Mouse (Mus musculus) cerebellum, adult 2 months (tissue): ENCODE measurements around the gene Ubqln4. TPM values are rescaled to one million over a fixed set of nuclear protein-coding genes. Genes with fewer than 3 reads are reported as not detected.

Source experiments
- DNase-seq, 2 experiments: peaks; one replicate each; pipeline ENCODE4 v3.0.0; 2021
- H3K27ac ChIP-seq: fragments of 200-500 bp; 2 replicates; pipeline ENCODE4 v1.5.1; 2012; ENCODE audit warnings: low read length, control low read depth, inconsistent platforms; ENCODE audit not compliant: insufficient read depth
- H3K27me3 ChIP-seq: fragments of 200-500 bp; 2 replicates; pipeline ENCODE4 v1.6.1; 2012; ENCODE audit warnings: inconsistent platforms, mild to moderate bottlenecking, low read length, moderate library complexity; ENCODE audit not compliant: control insufficient read depth, insufficient read depth
- H3K4me1 ChIP-seq: fragments of 200-500 bp; 2 replicates; pipeline ENCODE4 v1.6.1; 2011; ENCODE audit warnings: low read length; ENCODE audit not compliant: control insufficient read depth, insufficient read depth
- H3K4me3 ChIP-seq: fragments of 200-500 bp; replicated peaks from 2 replicates; pipeline ENCODE3; 2011; ENCODE audit warnings: mild to moderate bottlenecking, low read depth, low read length, control low read depth; ENCODE audit not compliant: insufficient read depth
- CTCF ChIP-seq: fragments of 200-500 bp; IDR thresholded peaks from 2 replicates; pipeline ENCODE4 v1.5.1; 2011; ENCODE audit warnings: low read depth, mild to moderate bottlenecking, control low read depth, low read length, moderate library complexity, borderline replicate concordance; ENCODE audit not compliant: insufficient read depth
- POLR2A ChIP-seq: fragments of 200-500 bp; IDR thresholded peaks from 2 replicates; pipeline ENCODE4 v1.6.1; 2011; ENCODE audit warnings: low read length, control low read depth, borderline replicate concordance; ENCODE audit not compliant: insufficient read depth
- WGBS: fragments of 180-500 bp; shearing (Covaris S2); methylation state at CpG from one replicate; pipeline ENCODE4 v1.1.7; 2018; 5-methylcytosine and 5-hydroxymethylcytosine counted together
- polyA plus RNA-seq: library from polyadenylated mRNA; depleted of rRNA; stranded (reverse); fragments of >200 nt; gene quantifications from 2 replicates; pipeline ENCODE4 v1.2.3, GENCODE M21; 2012

Ubqln4 gene
- polyA plus RNA-seq, 1 experiment, result 86.4 TPM

- Histone ChIP-seq H3K4me3 (no peak overlapping the region), H3K27me3 (no peaks in the 10 kb centered on the region), H3K27ac (no peak overlapping the region), H3K4me1 (peaks cover 3% of the 10 kb centered on the region; the same call in 1 of the 2 replicates)
- 90% methylated on average over 3 of the region's 3 CpGs for WGBS
- DNase-seq, result no peak
- TF ChIP-seq POLR2A (no peak), CTCF (no peak)
These were observed 12.6 kb downstream of the Ubqln4 start for GRCm38 (mm10) chr3:88566116-88566515.

- WGBS, result 96% methylated on average over 4 of the region's 4 CpGs
- no peak for TF ChIP-seq POLR2A
- no peak for TF ChIP-seq CTCF
- H3K4me1 ChIP-seq, result peaks cover 3% of the 10 kb centered on the region; the same call in 1 of the 2 replicates
- H3K27me3 ChIP-seq, result no peaks in the 10 kb centered on the region
- no peak overlapping the region for H3K4me3 ChIP-seq
- H3K27ac ChIP-seq, result no peak overlapping the region
- DNase-seq, result no peak
These were observed 13.0 kb downstream of the Ubqln4 start for GRCm38 (mm10) chr3:88566536-88567061.

DNA sequence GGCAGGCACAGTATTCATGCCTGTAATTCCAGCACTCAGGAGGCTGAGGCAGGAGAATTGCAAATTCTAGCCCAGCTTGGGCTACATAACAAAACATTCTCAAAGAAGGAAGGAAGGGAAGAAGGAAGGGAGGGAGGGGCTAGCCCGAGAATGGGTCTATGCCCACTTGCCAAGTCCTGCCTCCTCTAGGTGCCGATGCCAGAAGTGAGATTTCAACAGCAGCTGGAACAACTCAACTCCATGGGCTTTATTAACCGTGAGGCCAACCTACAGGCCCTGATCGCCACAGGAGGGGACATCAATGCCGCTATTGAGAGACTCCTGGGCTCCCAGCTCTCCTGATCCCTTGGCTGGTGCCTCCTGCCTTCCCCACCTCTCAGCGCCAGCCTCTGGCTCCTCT lies 14.3 kb downstream of the Ubqln4 start:
- WGBS, result 51% methylated on average over 6 of the region's 6 CpGs
- Histone ChIP-seq H3K4me1 (no peaks in the 10 kb centered on the region), H3K4me3 (no peak overlapping the region), H3K27me3 (no peaks in the 10 kb centered on the region), H3K27ac (no peak overlapping the region)
- no peak for TF ChIP-seq POLR2A
- no peak for TF ChIP-seq CTCF
- no peak for DNase-seq

- no peak for DNase-seq
- H3K4me1 ChIP-seq, result no peaks in the 10 kb centered on the region
- TF ChIP-seq POLR2A (no peak), CTCF (no peak)
- WGBS, result 93% methylated on average over 2 of the region's 2 CpGs
- H3K27ac ChIP-seq, result no peak overlapping the region
- H3K27me3 ChIP-seq, result no peaks in the 10 kb centered on the region
- no peak overlapping the region for H3K4me3 ChIP-seq
These were observed 15.1 kb downstream of the Ubqln4 start for GRCm38 (mm10) chr3:88568615-88569014.

DNA sequence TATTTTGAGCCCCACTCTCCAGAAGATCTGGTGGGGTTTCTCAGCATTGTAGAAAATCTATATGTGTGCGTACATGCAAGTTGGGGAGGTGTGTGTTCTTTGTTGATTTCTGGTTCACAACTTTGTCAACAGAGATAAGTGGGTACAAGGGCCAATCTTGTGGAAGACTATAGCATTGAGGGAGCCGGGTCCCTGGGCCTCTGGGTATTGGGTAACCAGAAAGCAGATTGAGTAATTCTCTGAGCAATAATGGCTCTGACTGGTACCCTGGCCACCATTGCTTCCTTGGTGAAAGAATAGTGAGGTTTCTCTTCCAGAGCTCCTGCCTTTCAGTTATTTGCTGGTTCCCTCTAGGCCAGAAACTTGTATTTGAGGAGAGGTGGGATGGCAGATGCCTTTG lies 15.5 kb downstream of the Ubqln4 start:
- WGBS, result 96% methylated on average over 2 of the region's 2 CpGs
- no peaks in the 10 kb centered on the region for H3K4me1 ChIP-seq
- no peak overlapping the region for H3K27ac ChIP-seq
- TF ChIP-seq POLR2A, result no peak
- TF ChIP-seq CTCF, result no peak
- DNase-seq, result no peak
- no peak overlapping the region for H3K4me3 ChIP-seq
- H3K27me3 ChIP-seq, result no peaks in the 10 kb centered on the region

GRCm38 (mm10) chr3:88569694-88570093 lies 16.1 kb downstream of the Ubqln4 start:
- H3K27me3 ChIP-seq, result no peaks in the 10 kb centered on the region
- H3K4me1 ChIP-seq, result no peaks in the 10 kb centered on the region
- 79% methylated on average over 5 of the region's 5 CpGs for WGBS
- TF ChIP-seq POLR2A (no peak), CTCF (no peak)
- H3K4me3 ChIP-seq, result no peak overlapping the region
- no peak for DNase-seq
- no peak overlapping the region for H3K27ac ChIP-seq

GRCm38 (mm10) chr3:88570341-88570740 lies 16.8 kb downstream of the Ubqln4 start:
- DNase-seq, result no peak
- Histone ChIP-seq H3K4me1 (no peaks in the 10 kb centered on the region), H3K27me3 (no peaks in the 10 kb centered on the region), H3K4me3 (no peak overlapping the region), H3K27ac (no peak overlapping the region)
- TF ChIP-seq POLR2A (no peak), CTCF (no peak)
- WGBS, result 93% methylated on average over 10 of the region's 10 CpGs

DNA sequence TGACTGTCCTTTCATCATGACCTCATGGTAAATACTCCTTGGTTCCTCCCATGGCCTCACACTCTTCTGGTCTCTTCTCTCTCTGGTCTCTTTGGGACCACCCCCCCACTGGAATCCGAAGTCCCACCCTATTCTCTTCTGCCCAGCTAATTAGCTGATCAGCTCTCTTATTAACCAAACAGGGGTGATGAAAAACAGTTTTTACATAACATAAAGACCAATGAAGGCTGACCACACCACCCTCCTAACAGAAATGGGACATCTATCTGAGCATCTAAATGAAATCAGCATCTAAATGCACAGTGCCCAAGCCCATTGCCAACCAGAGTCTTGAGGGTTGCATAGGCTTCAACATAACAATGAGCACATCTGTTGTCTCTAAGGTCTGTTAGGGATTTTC lies 18.3 kb downstream of the Ubqln4 start:
- no peaks in the 10 kb centered on the region for H3K4me1 ChIP-seq
- WGBS, result 91% methylated on average over 1 of the region's 1 CpGs
- no peak overlapping the region for H3K27ac ChIP-seq
- DNase-seq, result no peak
- no peaks in the 10 kb centered on the region for H3K27me3 ChIP-seq
- no peak overlapping the region for H3K4me3 ChIP-seq
- TF ChIP-seq CTCF (no peak), POLR2A (no peak)
